Mouse (Mus musculus): Measurements from ENCODE around the gene Gnl2. TPM values are rescaled to one million over a fixed set of nuclear protein-coding genes. Genes with fewer than 3 reads are reported as not detected.

The Gnl2 gene
- 76.1 and 78.3 TPM in 2 replicates for polyA plus RNA-seq (2015; fragmentation: Nextera tagmentation; extraction: Ambion mirVana)

- H3K9me3 ChIP-seq: no peaks in the 10 kb centered on the region
- H3K4me3 ChIP-seq (replicated peaks): no peak within 1 kb of the TSS
- H3K4me2 ChIP-seq: no peak within 1 kb of the TSS
- H3K4me1 ChIP-seq: no peaks in the 10 kb centered on the region
- no peaks in the 10 kb centered on the region for H3K27me3 ChIP-seq (replicated peaks)
- ATAC-seq (ENCODE audit: insufficient read depth, low FRiP score, low read depth): peak; percentile 49; the same call in 1 of the 2 replicates
- 65% methylated on average over 10 of the region's 10 CpGs for WGBS
- no peak within 1 kb of the TSS for H3K27ac ChIP-seq
- H3K36me3 ChIP-seq: no peaks in the 10 kb centered on the region
- no peak within 1 kb of the TSS for H3K9ac ChIP-seq
Observed at GRCm38 (mm10) chr4:125015806-125016635, at the start of gene Gnl2. Gene Gnl2, plus strand, starts transcription at chr4:125016585.

GRCm38 (mm10) chr4:124968711-124969110, 47.7 kb upstream of the Gnl2 start:
- no peaks in the 10 kb centered on the region for H3K27me3 ChIP-seq (replicated peaks)
- H3K36me3 ChIP-seq: no peaks in the 10 kb centered on the region
- no peak overlapping the region for H3K4me2 ChIP-seq
- no peak overlapping the region for H3K9ac ChIP-seq
- H3K4me1 ChIP-seq: no peaks in the 10 kb centered on the region
- no peak for ATAC-seq (ENCODE audit: insufficient read depth, low FRiP score, low read depth)
- 70% methylated on average over 6 of the region's 6 CpGs for WGBS
- H3K27ac ChIP-seq: no peak overlapping the region
- H3K9me3 ChIP-seq: no peaks in the 10 kb centered on the region
- H3K4me3 ChIP-seq (replicated peaks): no peak overlapping the region

- Histone ChIP-seq H3K36me3 (no peaks in the 10 kb centered on the region), H3K27me3 (replicated peaks) (no peaks in the 10 kb centered on the region), H3K4me3 (replicated peaks) (no peak overlapping the region), H3K9ac (no peak overlapping the region), H3K4me1 (no peaks in the 10 kb centered on the region), H3K27ac (no peak overlapping the region), H3K9me3 (no peaks in the 10 kb centered on the region), H3K4me2 (no peak overlapping the region)
- 79% methylated on average over 7 of the region's 7 CpGs for WGBS
- ATAC-seq (ENCODE audit: insufficient read depth, low FRiP score, low read depth): no peak
Observed at GRCm38 (mm10) chr4:124969219-124969848, 47.1 kb upstream of the Gnl2 start.

GRCm38 (mm10) chr4:124970194-124970593, 46.2 kb upstream of the Gnl2 start:
- H3K27me3 ChIP-seq (replicated peaks): no peaks in the 10 kb centered on the region
- WGBS: 66% methylated on average over 11 of the region's 11 CpGs
- no peaks in the 10 kb centered on the region for H3K36me3 ChIP-seq
- no peak overlapping the region for H3K9ac ChIP-seq
- H3K4me1 ChIP-seq: no peaks in the 10 kb centered on the region
- no peak overlapping the region for H3K27ac ChIP-seq
- no peak overlapping the region for H3K4me2 ChIP-seq
- H3K4me3 ChIP-seq (replicated peaks): no peak overlapping the region
- ATAC-seq (ENCODE audit: insufficient read depth, low FRiP score, low read depth): no peak
- H3K9me3 ChIP-seq: no peaks in the 10 kb centered on the region

- Histone ChIP-seq H3K4me2 (no peak overlapping the region), H3K4me1 (no peaks in the 10 kb centered on the region), H3K27ac (no peak overlapping the region), H3K27me3 (replicated peaks) (no peaks in the 10 kb centered on the region), H3K9ac (no peak overlapping the region), H3K36me3 (no peaks in the 10 kb centered on the region), H3K9me3 (no peaks in the 10 kb centered on the region), H3K4me3 (replicated peaks) (no peak overlapping the region)
- WGBS: 39% methylated on average over 5 of the region's 5 CpGs
- no peak for ATAC-seq (ENCODE audit: insufficient read depth, low FRiP score, low read depth)
Observed at GRCm38 (mm10) chr4:124970677-124971076, 45.7 kb upstream of the Gnl2 start.

- 69% methylated on average over 8 of the region's 8 CpGs for WGBS
- Histone ChIP-seq H3K9ac (no peak overlapping the region), H3K4me3 (replicated peaks) (no peak overlapping the region), H3K27ac (no peak overlapping the region), H3K4me2 (no peak overlapping the region), H3K36me3 (no peaks in the 10 kb centered on the region), H3K4me1 (no peaks in the 10 kb centered on the region), H3K9me3 (no peaks in the 10 kb centered on the region), H3K27me3 (replicated peaks) (no peaks in the 10 kb centered on the region)
- no peak for ATAC-seq (ENCODE audit: insufficient read depth, low FRiP score, low read depth)
Observed at GRCm38 (mm10) chr4:124971094-124971493, 45.3 kb upstream of the Gnl2 start.

- WGBS: 53% methylated on average over 9 of the region's 9 CpGs
- Histone ChIP-seq H3K4me3 (replicated peaks) (no peak overlapping the region), H3K4me1 (no peaks in the 10 kb centered on the region)
Observed at GRCm38 (mm10) chr4:124972316-124972715, 44.1 kb upstream of the Gnl2 start.

GRCm38 (mm10) chr4:124973296-124973695, 43.1 kb upstream of the Gnl2 start:
- Histone ChIP-seq H3K36me3 (no peaks in the 10 kb centered on the region), H3K27me3 (replicated peaks) (no peaks in the 10 kb centered on the region), H3K9me3 (no peaks in the 10 kb centered on the region), H3K4me2 (no peak overlapping the region), H3K27ac (no peak overlapping the region), H3K9ac (no peak overlapping the region), H3K4me3 (replicated peaks) (no peak overlapping the region), H3K4me1 (no peaks in the 10 kb centered on the region)
- ATAC-seq (ENCODE audit: insufficient read depth, low FRiP score, low read depth): no peak
- WGBS: 74% methylated on average over 2 of the region's 2 CpGs

More at GRCm38 (mm10) chr4:124972316-124972715, 44.1 kb upstream of the Gnl2 start:
- no peaks in the 10 kb centered on the region for H3K9me3 ChIP-seq
- ATAC-seq (ENCODE audit: insufficient read depth, low FRiP score, low read depth): no peak
- H3K27ac ChIP-seq: no peak overlapping the region
- no peak overlapping the region for H3K4me2 ChIP-seq
- no peaks in the 10 kb centered on the region for H3K27me3 ChIP-seq (replicated peaks)
- H3K9ac ChIP-seq: no peak overlapping the region
- no peaks in the 10 kb centered on the region for H3K36me3 ChIP-seq

GRCm38 (mm10) chr4:124978201-124978600, 38.2 kb upstream of the Gnl2 start:
- H3K36me3 ChIP-seq: no peaks in the 10 kb centered on the region
- no peak overlapping the region for H3K27ac ChIP-seq
- H3K4me3 ChIP-seq (replicated peaks): no peak overlapping the region
- no peaks in the 10 kb centered on the region for H3K4me1 ChIP-seq
- 0 out of 2 replicates have a peak, but pooled peaks have one; percentile 56 for ATAC-seq (ENCODE audit: insufficient read depth, low FRiP score, low read depth)
- H3K9ac ChIP-seq: no peak overlapping the region
- no peaks in the 10 kb centered on the region for H3K9me3 ChIP-seq
- peaks cover 18% of the 10 kb centered on the region for H3K27me3 ChIP-seq (replicated peaks)
- 23% methylated on average over 5 of the region's 5 CpGs for WGBS
- H3K4me2 ChIP-seq: no peak overlapping the region

- H3K9ac ChIP-seq: no peak overlapping the region
- H3K27ac ChIP-seq: no peak overlapping the region
- no peaks in the 10 kb centered on the region for H3K9me3 ChIP-seq
- no peaks in the 10 kb centered on the region for H3K36me3 ChIP-seq
- H3K4me2 ChIP-seq: no peak overlapping the region
- ATAC-seq (ENCODE audit: insufficient read depth, low FRiP score, low read depth): no peak
- H3K4me1 ChIP-seq: peaks cover 26% of the 10 kb centered on the region; the same call in 1 of the 2 replicates
- WGBS: 20% methylated on average over 9 of the region's 9 CpGs
- H3K4me3 ChIP-seq (replicated peaks): no peak overlapping the region
- peaks cover 73% of the 10 kb centered on the region for H3K27me3 ChIP-seq (replicated peaks)
Observed at GRCm38 (mm10) chr4:124983893-124984526, 32.4 kb upstream of the Gnl2 start.

GRCm38 (mm10) chr4:124984871-124985670, 31.3 kb upstream of the Gnl2 start:
- no peak overlapping the region for H3K27ac ChIP-seq
- peak overlapping the region; percentile 86 for H3K4me2 ChIP-seq
- no peaks in the 10 kb centered on the region for H3K36me3 ChIP-seq
- H3K4me1 ChIP-seq: peaks cover 33% of the 10 kb centered on the region
- peaks cover 79% of the 10 kb centered on the region for H3K27me3 ChIP-seq (replicated peaks)
- H3K9ac ChIP-seq: no peak overlapping the region
- WGBS: 5% methylated on average over 18 of the region's 18 CpGs
- no peak overlapping the region for H3K4me3 ChIP-seq (replicated peaks)
- no peaks in the 10 kb centered on the region for H3K9me3 ChIP-seq
- no peak for ATAC-seq (ENCODE audit: insufficient read depth, low FRiP score, low read depth)
